Mouse (Mus musculus) embryonic fibroblast, embryonic 13.5 days (primary cell): ENCODE results near the gene Nmnat3.

Source experiments
- CTCF ChIP-seq: IDR thresholded peaks from 2 replicates; pipeline ENCODE4 v1.5.1; 2011; ENCODE audit warnings: mild to moderate bottlenecking, control low read depth, low read length, moderate library complexity, borderline replicate concordance; ENCODE audit not compliant: insufficient read depth
- POLR2A ChIP-seq: IDR thresholded peaks from 2 replicates; pipeline ENCODE4 v1.6.1; 2011; ENCODE audit warnings: low read depth, mild to moderate bottlenecking, control low read depth, low read length, moderate library complexity

- TF ChIP-seq POLR2A (no peak), CTCF (no peak)
Measured at GRCm38 (mm10) chr9:98397866-98398265, 110.6 kb downstream of the Nmnat3 start.
